Mouse (Mus musculus) hindbrain, embryonic 12.5 days (tissue): ENCODE data around the gene Gm867. TPM values are rescaled to one million over a fixed set of nuclear protein-coding genes. Genes with fewer than 3 reads are reported as not detected.

Experiments
- ATAC-seq: fragments of 200-750 bp; cut with Nextera tagmentation; 2 replicates; pipeline ENCODE4 v1.8.0; 2017; ENCODE audit warnings: moderate TSS enrichment; ENCODE audit not compliant: low FRiP score
- H3K27ac ChIP-seq: fragments of 300-500 bp; sonication (generic); 2 replicates; pipeline ENCODE4 v1.5.1; 2016; ENCODE audit warnings: mild to moderate bottlenecking
- H3K27me3 ChIP-seq: fragments of 300-500 bp; sonication (generic); 2 replicates; pipeline ENCODE4 v1.6.1; 2016; ENCODE audit warnings: mild to moderate bottlenecking
- H3K36me3 ChIP-seq: fragments of 300-500 bp; sonication (generic); 2 replicates; pipeline ENCODE4 v1.6.1; 2016; ENCODE audit warnings: mild to moderate bottlenecking
- H3K4me1 ChIP-seq: fragments of 300-500 bp; sonication (generic); 2 replicates; pipeline ENCODE4 v1.6.1; 2016
- H3K4me2 ChIP-seq: fragments of 300-500 bp; sonication (generic); replicated peaks from 2 replicates; pipeline ENCODE4 v1.6.1; 2016; ENCODE audit warnings: mild to moderate bottlenecking
- H3K4me3 ChIP-seq: fragments of 300-500 bp; sonication (generic); 2 replicates; pipeline ENCODE4 v1.5.1; 2016; ENCODE audit warnings: mild to moderate bottlenecking
- H3K9ac ChIP-seq: fragments of 300-500 bp; sonication (generic); 2 replicates; pipeline ENCODE4 v1.6.1; 2016; ENCODE audit warnings: mild to moderate bottlenecking, moderate library complexity
- H3K9me3 ChIP-seq: fragments of 300-500 bp; sonication (generic); replicated peaks from 2 replicates; pipeline ENCODE4 v1.6.1; 2016; ENCODE audit warnings: mild to moderate bottlenecking
- WGBS: fragments of 180-500 bp; shearing (Covaris S2); methylation state at CpG from one replicate; pipeline ENCODE4 v1.1.7; 2016; 5-methylcytosine and 5-hydroxymethylcytosine counted together
- polyA plus RNA-seq: library from polyadenylated mRNA; unstranded; fragments of >200 nt; fragmentation: Nextera tagmentation; extraction: Ambion mirVana; gene quantifications from 2 replicates; pipeline ENCODE4 v1.2.1, GENCODE M21; 2016

The Gm867 gene
- polyA plus RNA-seq, 1 experiment from 2014 or later = 1.5 TPM

- H3K9me3 ChIP-seq = no peaks in the 10 kb centered on the region
- no peak overlapping the region for H3K9ac ChIP-seq
- H3K4me1 ChIP-seq = peaks cover 10% of the 10 kb centered on the region; the same call in 1 of the 2 replicates
- H3K4me2 ChIP-seq = no peak overlapping the region
- no peaks in the 10 kb centered on the region for H3K36me3 ChIP-seq
- no peak overlapping the region for H3K4me3 ChIP-seq
- peaks cover 17% of the 10 kb centered on the region for H3K27me3 ChIP-seq
- no peak overlapping the region for H3K27ac ChIP-seq
- no peak for ATAC-seq
- WGBS = 88% methylated on average over 7 of the region's 7 CpGs
Measured at GRCm38 (mm10) chr10:75945213-75945612, 4.7 kb upstream of the Gm867 start.

GRCm38 (mm10) chr10:75944066-75944772, 3.7 kb upstream of the Gm867 start:
- Histone ChIP-seq H3K27me3 (peaks cover 13% of the 10 kb centered on the region), H3K4me3 (no peak overlapping the region), H3K4me1 (peaks cover 15% of the 10 kb centered on the region; the same call in 1 of the 2 replicates), H3K27ac (peak overlapping the region; percentile 60), H3K4me2 (no peak overlapping the region), H3K36me3 (no peaks in the 10 kb centered on the region), H3K9me3 (no peaks in the 10 kb centered on the region), H3K9ac (no peak overlapping the region)
- peak; percentile 54; the same call in 1 of the 2 replicates for ATAC-seq
- WGBS = 15% methylated on average over 11 of the region's 11 CpGs

- WGBS = 76% methylated on average over 15 of the region's 15 CpGs
Measured at GRCm38 (mm10) chr10:75942736-75943477, 2.4 kb upstream of the Gm867 start, which contains the start of gene Vpreb3. Vpreb3 (plus strand) TSS chr10:75943057.

GRCm38 (mm10) chr10:75941042-75941824, 761 bp upstream of the Gm867 start:
- 65% methylated on average over 9 of the region's 9 CpGs for WGBS
- Histone ChIP-seq H3K4me2 (no peak overlapping the region), H3K9me3 (no peaks in the 10 kb centered on the region), H3K36me3 (no peaks in the 10 kb centered on the region), H3K27ac (no peak overlapping the region), H3K4me3 (no peak overlapping the region), H3K9ac (no peak overlapping the region), H3K27me3 (peaks cover 32% of the 10 kb centered on the region), H3K4me1 (peaks cover 21% of the 10 kb centered on the region)
- no peak for ATAC-seq

More at GRCm38 (mm10) chr10:75942736-75943477, 2.4 kb upstream of the Gm867 start, which contains the start of gene Vpreb3:
- H3K4me3 ChIP-seq = no peak within 1 kb of the TSS
- H3K27ac ChIP-seq = peak within 1 kb of the TSS; percentile 60
- H3K9ac ChIP-seq = no peak within 1 kb of the TSS
- H3K27me3 ChIP-seq = peaks cover 15% of the 10 kb centered on the region
- H3K4me2 ChIP-seq = no peak within 1 kb of the TSS
- ATAC-seq = no peak
- no peaks in the 10 kb centered on the region for H3K9me3 ChIP-seq
- peaks cover 16% of the 10 kb centered on the region; the same call in 1 of the 2 replicates for H3K4me1 ChIP-seq
- H3K36me3 ChIP-seq = no peaks in the 10 kb centered on the region

- Histone ChIP-seq H3K4me3 (no peak overlapping the region), H3K4me1 (peaks cover 30% of the 10 kb centered on the region), H3K4me2 (no peak overlapping the region), H3K27ac (no peak overlapping the region), H3K9me3 (no peaks in the 10 kb centered on the region), H3K36me3 (no peaks in the 10 kb centered on the region), H3K9ac (no peak overlapping the region), H3K27me3 (peaks cover 46% of the 10 kb centered on the region)
- 37% methylated on average over 9 of the region's 9 CpGs for WGBS
- ATAC-seq = no peak
Measured at GRCm38 (mm10) chr10:75939481-75940234, 814 bp downstream of the Gm867 start.

GRCm38 (mm10) chr10:75937851-75938643, 2.4 kb downstream of the Gm867 start:
- 53% methylated on average over 10 of the region's 10 CpGs for WGBS
- ATAC-seq = no peak
- Histone ChIP-seq H3K36me3 (no peaks in the 10 kb centered on the region), H3K27me3 (peaks cover 58% of the 10 kb centered on the region), H3K9me3 (no peaks in the 10 kb centered on the region), H3K9ac (no peak overlapping the region), H3K27ac (no peak overlapping the region), H3K4me3 (no peak overlapping the region), H3K4me1 (peaks cover 23% of the 10 kb centered on the region), H3K4me2 (no peak overlapping the region)

GRCm38 (mm10) chr10:75936909-75937667, 3.4 kb downstream of the Gm867 start:
- Histone ChIP-seq H3K9me3 (no peaks in the 10 kb centered on the region), H3K9ac (no peak overlapping the region), H3K27me3 (peaks cover 66% of the 10 kb centered on the region), H3K4me1 (peaks cover 33% of the 10 kb centered on the region), H3K36me3 (no peaks in the 10 kb centered on the region), H3K4me3 (no peak overlapping the region), H3K27ac (no peak overlapping the region), H3K4me2 (no peak overlapping the region)
- no peak for ATAC-seq
- WGBS = 32% methylated on average over 18 of the region's 18 CpGs

- no peak within 1 kb of the TSS for H3K27ac ChIP-seq
- 1% methylated on average over 51 of the region's 51 CpGs for WGBS
- peaks cover 45% of the 10 kb centered on the region for H3K4me1 ChIP-seq
- ATAC-seq = peak; percentile 35
- peaks cover 78% of the 10 kb centered on the region for H3K27me3 ChIP-seq
- peak within 1 kb of the TSS; percentile 49 for H3K4me3 ChIP-seq
- peak within 1 kb of the TSS; percentile 92 for H3K4me2 ChIP-seq
- H3K36me3 ChIP-seq = no peaks in the 10 kb centered on the region
- peak within 1 kb of the TSS; percentile 40 for H3K9ac ChIP-seq
- no peaks in the 10 kb centered on the region for H3K9me3 ChIP-seq
Measured at GRCm38 (mm10) chr10:75935680-75936541, 4.6 kb downstream of the Gm867 start, which contains the start of gene Mmp11. Mmp11 (minus strand) TSS chr10:75936496.

- Histone ChIP-seq H3K9ac (no peak overlapping the region), H3K4me3 (no peak overlapping the region), H3K9me3 (no peaks in the 10 kb centered on the region), H3K27me3 (peaks cover 83% of the 10 kb centered on the region), H3K36me3 (no peaks in the 10 kb centered on the region), H3K4me2 (peak overlapping the region; percentile 92), H3K4me1 (peaks cover 53% of the 10 kb centered on the region), H3K27ac (no peak overlapping the region)
- no peak for ATAC-seq
- WGBS = 56% methylated on average over 1 of the region's 1 CpGs
Measured at GRCm38 (mm10) chr10:75934991-75935390, 5.5 kb downstream of the Gm867 start.

- Histone ChIP-seq H3K27me3 (peaks cover 70% of the 10 kb centered on the region), H3K4me3 (peak within 1 kb of the TSS; percentile 57), H3K27ac (peak within 1 kb of the TSS; percentile 57), H3K4me2 (peak within 1 kb of the TSS; percentile 98), H3K9me3 (no peaks in the 10 kb centered on the region), H3K4me1 (peaks cover 51% of the 10 kb centered on the region), H3K36me3 (no peaks in the 10 kb centered on the region), H3K9ac (peak within 1 kb of the TSS; percentile 84)
- ATAC-seq = no peak
- 28% methylated on average over 6 of the region's 6 CpGs for WGBS
Measured at GRCm38 (mm10) chr10:75932891-75933290, 7.6 kb downstream of the Gm867 start, which contains the start of gene Chchd10. Chchd10 (plus strand) TSS chr10:75933130.
